Mouse (Mus musculus) olfactory bulb, adult 2 months (tissue): Measurements from ENCODE around the gene Slc7a8.

Source experiments
- CTCF ChIP-seq: fragments of 200-500 bp; IDR thresholded peaks from 2 replicates; pipeline ENCODE4 v1.5.1; 2012; ENCODE audit warnings: low read depth, mild to moderate bottlenecking, low read length, moderate library complexity; ENCODE audit not compliant: insufficient read depth
- POLR2A ChIP-seq: fragments of 200-500 bp; IDR thresholded peaks from 2 replicates; pipeline ENCODE4 v1.6.1; 2012; ENCODE audit warnings: mild to moderate bottlenecking, low read depth, low read length, moderate library complexity; ENCODE audit not compliant: insufficient read depth

DNA sequence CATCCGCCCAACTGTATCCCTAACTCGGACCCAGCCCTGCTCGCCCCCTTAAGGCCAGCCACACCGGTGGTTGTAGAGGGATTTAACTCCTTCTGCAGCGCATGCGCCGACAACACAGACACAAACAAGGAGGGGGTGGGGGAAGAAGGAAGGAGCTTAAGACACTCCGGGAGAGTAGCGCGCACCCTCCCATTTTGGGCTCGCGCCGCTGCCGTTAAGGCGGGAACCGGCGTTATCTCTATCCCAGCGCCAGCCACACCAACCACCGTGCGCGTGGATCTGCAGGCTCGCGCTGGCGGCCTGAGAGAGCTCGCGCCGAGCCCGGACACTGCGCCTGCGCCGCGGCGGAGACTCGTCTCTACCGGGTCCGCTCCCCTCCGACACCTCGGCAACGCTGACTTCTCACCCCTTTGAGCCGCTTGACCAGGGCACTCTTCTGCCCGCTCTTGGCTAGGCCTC, 95.7 kb downstream of the Slc7a8 start, which contains the start of gene 1700123O20Rik:
- TF ChIP-seq CTCF: peak; percentile 28; the same call in 1 of the 2 replicates
- TF ChIP-seq POLR2A: no peak
